Mouse (Mus musculus): ENCODE results near the gene Prkn. TPM values are rescaled to one million over a fixed set of nuclear protein-coding genes. Genes with fewer than 3 reads are reported as not detected.

Gene Prkn
- total and polyA plus RNA-seq, 3 experiments = 4.5 to 10.6 (median 10.3) TPM

DNA sequence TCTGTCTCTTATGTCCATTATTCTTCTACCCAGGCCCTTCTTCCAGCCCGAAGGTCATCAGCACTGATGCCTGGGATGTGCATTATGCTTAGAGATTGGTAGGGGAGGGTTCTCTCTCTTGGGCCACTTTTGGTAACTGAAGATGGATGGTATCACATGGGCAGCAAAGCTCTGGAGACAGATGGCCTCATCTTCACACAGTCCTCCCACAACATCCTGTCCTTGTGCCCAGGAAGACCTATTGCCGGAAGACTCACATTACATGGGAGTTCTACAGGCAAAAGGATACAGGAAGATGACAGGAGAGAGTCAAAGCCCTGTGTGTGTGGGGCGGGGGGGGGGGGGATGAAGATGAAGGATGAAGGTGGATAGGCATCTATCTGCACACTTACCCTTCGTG, 928.2 kb downstream of the Prkn start:
- no peak overlapping the region for H3K4me3 ChIP-seq
- intact Hi-C loops (cut with DNase I) = no loop called here
- H3K36me3 ChIP-seq (ENCODE audit: control insufficient read depth, insufficient read depth, low read length) = no peaks in the 10 kb centered on the region
- H3K9ac ChIP-seq (ENCODE audit: low read depth, low read length) = no peak overlapping the region
- H3K27me3 ChIP-seq (ENCODE audit: control insufficient read depth, insufficient read depth, low read length) = no peaks in the 10 kb centered on the region
- 65% methylated on average over 4 of the region's 4 CpGs for WGBS
- TF ChIP-seq POLR2A (IDR thresholded peaks at IDR 0.05; ENCODE audit: insufficient read depth, low read depth, low read length) (no peak), EP300 (IDR thresholded peaks at IDR 0.05; ENCODE audit: insufficient read depth, low read depth, low read length) (no peak), CTCF (IDR thresholded peaks at IDR 0.05) (no peak)
- H3K4me1 ChIP-seq (ENCODE audit: control insufficient read depth, insufficient read depth, low read length) = no peaks in the 10 kb centered on the region
- H3K27ac ChIP-seq = no peak overlapping the region
- H3K79me2 ChIP-seq (replicated peaks; ENCODE audit: control insufficient read depth, insufficient read depth, low read length) = no peaks in the 10 kb centered on the region
- DNase-seq = no peak

DNA sequence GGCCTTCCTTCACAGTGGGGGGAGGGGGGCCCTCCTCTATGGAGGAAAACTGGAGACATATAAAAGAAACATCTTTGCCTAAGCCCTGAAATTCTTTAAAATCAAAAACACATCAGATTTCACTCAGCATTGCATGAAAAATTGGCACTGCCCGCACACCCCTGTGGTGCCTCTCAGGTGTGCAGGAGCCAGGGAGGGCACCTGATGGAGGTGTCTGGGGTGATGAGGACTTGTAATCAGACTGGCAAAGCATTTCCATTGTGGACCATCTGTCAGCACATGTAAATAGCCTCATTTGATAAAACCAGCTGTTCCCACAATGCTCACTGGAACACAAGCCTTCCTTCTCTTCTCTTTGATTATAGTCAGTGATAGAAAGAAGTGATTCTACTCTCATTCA, 928.8 kb downstream of the Prkn start:
- H3K4me1 ChIP-seq (ENCODE audit: control insufficient read depth, insufficient read depth, low read length) = no peaks in the 10 kb centered on the region
- no peak for TF ChIP-seq EP300 (IDR thresholded peaks at IDR 0.05; ENCODE audit: insufficient read depth, low read depth, low read length)
- no peak for TF ChIP-seq CTCF (IDR thresholded peaks at IDR 0.05)
- no peak for TF ChIP-seq POLR2A (IDR thresholded peaks at IDR 0.05; ENCODE audit: insufficient read depth, low read depth, low read length)
- no peak overlapping the region for H3K27ac ChIP-seq
- no peak overlapping the region for H3K9ac ChIP-seq (ENCODE audit: low read depth, low read length)
- WGBS = 94% methylated on average over 1 of the region's 1 CpGs
- no peaks in the 10 kb centered on the region for H3K36me3 ChIP-seq (ENCODE audit: control insufficient read depth, insufficient read depth, low read length)
- H3K4me3 ChIP-seq = no peak overlapping the region
- no peak for DNase-seq
- H3K79me2 ChIP-seq (replicated peaks; ENCODE audit: control insufficient read depth, insufficient read depth, low read length) = no peaks in the 10 kb centered on the region
- H3K27me3 ChIP-seq (ENCODE audit: control insufficient read depth, insufficient read depth, low read length) = no peaks in the 10 kb centered on the region
- intact Hi-C loops (cut with DNase I) = no loop called here

DNA sequence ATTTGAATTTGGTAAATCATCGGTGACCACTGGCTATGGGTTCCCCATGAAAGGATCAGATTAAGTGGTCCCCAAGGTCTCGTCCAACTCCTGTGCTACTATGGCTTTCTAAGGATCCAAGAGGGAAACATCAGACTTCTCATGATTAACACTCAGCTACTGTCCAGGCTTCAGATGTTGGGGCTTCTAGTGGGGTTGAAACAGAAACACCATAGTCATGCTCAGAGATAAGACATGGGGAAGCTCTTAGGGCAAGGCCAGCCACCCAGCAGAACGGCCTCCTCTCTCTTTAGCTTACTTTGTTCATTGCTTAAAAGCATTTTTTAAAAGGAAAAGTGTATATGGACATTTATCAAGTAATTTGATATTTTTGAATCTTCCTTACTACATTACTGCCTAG, 929.3 kb downstream of the Prkn start:
- no peaks in the 10 kb centered on the region for H3K79me2 ChIP-seq (replicated peaks; ENCODE audit: control insufficient read depth, insufficient read depth, low read length)

DNA sequence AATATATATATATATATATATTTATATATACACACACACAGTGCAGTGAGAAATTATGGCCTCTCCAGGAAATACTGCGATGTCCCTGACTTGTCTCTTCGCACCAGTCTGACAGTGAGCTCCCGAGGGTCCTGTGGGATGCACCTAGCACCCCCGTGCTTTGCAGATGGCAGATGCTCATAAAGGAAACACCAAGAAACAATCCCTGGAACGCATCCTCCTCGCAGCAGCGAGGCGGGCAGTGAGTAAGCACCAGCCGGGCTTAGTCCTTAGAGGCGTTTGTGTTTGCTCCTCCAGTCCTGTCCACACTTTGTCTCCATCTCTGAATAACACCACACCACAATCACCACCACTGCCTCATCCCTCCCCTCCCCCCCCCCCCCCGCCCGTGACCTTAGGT, 939.4 kb downstream of the Prkn start:
- Histone ChIP-seq H3K27ac (no peak overlapping the region), H3K4me1 (ENCODE audit: control insufficient read depth, insufficient read depth, low read length) (no peaks in the 10 kb centered on the region), H3K27me3 (ENCODE audit: control insufficient read depth, insufficient read depth, low read length) (no peaks in the 10 kb centered on the region), H3K9ac (ENCODE audit: low read depth, low read length) (no peak overlapping the region), H3K79me2 (replicated peaks; ENCODE audit: control insufficient read depth, insufficient read depth, low read length) (no peaks in the 10 kb centered on the region), H3K36me3 (ENCODE audit: control insufficient read depth, insufficient read depth, low read length) (no peaks in the 10 kb centered on the region), H3K4me3 (no peak overlapping the region)
- intact Hi-C loops (cut with DNase I) = no loop called here
- TF ChIP-seq EP300 (IDR thresholded peaks at IDR 0.05; ENCODE audit: insufficient read depth, low read depth, low read length) (no peak), CTCF (IDR thresholded peaks at IDR 0.05) (no peak), POLR2A (IDR thresholded peaks at IDR 0.05; ENCODE audit: insufficient read depth, low read depth, low read length) (no peak)
- WGBS = 77% methylated on average over 12 of the region's 12 CpGs
- no peak for DNase-seq

More for the DNA sequence above, 929.3 kb downstream of the Prkn start:
- 80% methylated on average over 3 of the region's 3 CpGs for WGBS
- Histone ChIP-seq H3K9ac (ENCODE audit: low read depth, low read length) (no peak overlapping the region), H3K36me3 (ENCODE audit: control insufficient read depth, insufficient read depth, low read length) (no peaks in the 10 kb centered on the region), H3K4me3 (no peak overlapping the region), H3K27ac (no peak overlapping the region), H3K27me3 (ENCODE audit: control insufficient read depth, insufficient read depth, low read length) (no peaks in the 10 kb centered on the region), H3K4me1 (ENCODE audit: control insufficient read depth, insufficient read depth, low read length) (no peaks in the 10 kb centered on the region)
- intact Hi-C loops (cut with DNase I) = no loop called here
- DNase-seq = no peak
- TF ChIP-seq EP300 (IDR thresholded peaks at IDR 0.05; ENCODE audit: insufficient read depth, low read depth, low read length) = no peak
- no peak for TF ChIP-seq CTCF (IDR thresholded peaks at IDR 0.05)
- TF ChIP-seq POLR2A (IDR thresholded peaks at IDR 0.05; ENCODE audit: insufficient read depth, low read depth, low read length) = no peak

DNA sequence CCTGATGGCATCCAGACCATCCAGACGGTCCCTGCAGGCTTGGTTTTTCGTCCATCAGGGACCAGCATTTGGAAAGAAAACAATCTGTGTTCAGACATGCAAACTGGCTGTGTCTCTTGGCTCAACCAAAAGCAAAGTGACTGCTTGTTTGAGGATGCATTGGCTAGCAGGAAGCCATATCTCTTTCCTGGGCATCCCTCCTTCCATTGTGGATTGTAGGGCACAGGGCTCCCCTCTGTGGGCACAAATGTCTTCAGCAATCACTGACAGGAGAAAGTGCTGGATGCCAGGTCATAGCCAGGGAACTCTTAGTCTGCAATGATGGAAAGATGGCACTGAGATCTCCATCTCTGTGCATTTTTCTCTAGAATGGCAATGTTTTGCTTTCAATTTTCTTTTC, 939.8 kb downstream of the Prkn start:
- Histone ChIP-seq H3K4me1 (ENCODE audit: control insufficient read depth, insufficient read depth, low read length) (no peaks in the 10 kb centered on the region), H3K27ac (no peak overlapping the region), H3K79me2 (replicated peaks; ENCODE audit: control insufficient read depth, insufficient read depth, low read length) (no peaks in the 10 kb centered on the region), H3K36me3 (ENCODE audit: control insufficient read depth, insufficient read depth, low read length) (no peaks in the 10 kb centered on the region), H3K4me3 (no peak overlapping the region), H3K27me3 (ENCODE audit: control insufficient read depth, insufficient read depth, low read length) (no peaks in the 10 kb centered on the region), H3K9ac (ENCODE audit: low read depth, low read length) (no peak overlapping the region)
- 54% methylated on average over 2 of the region's 2 CpGs for WGBS
- no peak for DNase-seq
- no peak for TF ChIP-seq EP300 (IDR thresholded peaks at IDR 0.05; ENCODE audit: insufficient read depth, low read depth, low read length)
- no peak for TF ChIP-seq CTCF (IDR thresholded peaks at IDR 0.05)
- TF ChIP-seq POLR2A (IDR thresholded peaks at IDR 0.05; ENCODE audit: insufficient read depth, low read depth, low read length) = no peak
- intact Hi-C loops (cut with DNase I) = no loop called here

DNA sequence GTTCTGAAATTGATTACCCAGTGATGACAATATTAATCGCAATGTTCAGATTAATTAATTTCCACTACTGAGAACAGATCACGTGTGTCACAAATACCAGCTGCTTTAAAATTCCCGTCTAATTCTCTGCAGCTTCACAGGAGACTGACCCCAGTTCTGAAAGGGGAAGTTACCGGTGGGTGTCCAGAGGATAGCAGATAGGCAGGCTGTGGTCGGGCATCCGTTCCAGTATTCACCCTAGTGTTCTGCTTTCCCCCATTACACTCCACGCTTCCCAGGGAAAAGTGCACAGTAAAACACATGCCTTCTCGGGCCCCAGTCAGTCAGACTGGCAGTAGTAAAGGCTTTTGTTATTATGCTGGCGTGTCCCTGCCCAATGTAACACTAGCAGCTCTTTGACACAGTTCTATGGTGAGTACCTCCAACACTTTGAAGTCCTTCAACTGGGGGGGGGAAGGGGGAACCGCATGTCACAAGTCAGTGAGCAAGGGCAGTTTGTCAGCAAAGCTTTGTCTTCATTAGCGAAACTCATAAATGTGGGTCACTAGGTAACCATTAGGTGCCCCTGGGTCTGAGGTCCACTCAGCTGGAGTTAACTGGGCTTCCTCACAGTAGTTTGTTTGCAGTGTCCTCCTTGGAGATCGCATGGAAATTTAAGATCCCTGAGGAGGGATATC, 940.8 kb downstream of the Prkn start:
- 73% methylated on average over 12 of the region's 12 CpGs for WGBS
- intact Hi-C loops (cut with DNase I) = no loop called here

More for the DNA sequence above, 940.8 kb downstream of the Prkn start:
- no peak overlapping the region for H3K27ac ChIP-seq
- DNase-seq = no peak
- H3K4me1 ChIP-seq (ENCODE audit: control insufficient read depth, insufficient read depth, low read length) = no peaks in the 10 kb centered on the region
- no peaks in the 10 kb centered on the region for H3K36me3 ChIP-seq (ENCODE audit: control insufficient read depth, insufficient read depth, low read length)
- no peaks in the 10 kb centered on the region for H3K79me2 ChIP-seq (replicated peaks; ENCODE audit: control insufficient read depth, insufficient read depth, low read length)
- H3K9ac ChIP-seq (ENCODE audit: low read depth, low read length) = no peak overlapping the region
- TF ChIP-seq EP300 (IDR thresholded peaks at IDR 0.05; ENCODE audit: insufficient read depth, low read depth, low read length) (no peak), CTCF (IDR thresholded peaks at IDR 0.05) (no peak)
- H3K27me3 ChIP-seq (ENCODE audit: control insufficient read depth, insufficient read depth, low read length) = no peaks in the 10 kb centered on the region
- no peak overlapping the region for H3K4me3 ChIP-seq
